Mouse (Mus musculus): Measurements from ENCODE around the gene Bcar3. TPM values are rescaled to one million over a fixed set of nuclear protein-coding genes. Genes with fewer than 3 reads are reported as not detected.

Bcar3 gene
- total RNA-seq, 2 experiments from 2014 or later = 16.1 TPM

DNA sequence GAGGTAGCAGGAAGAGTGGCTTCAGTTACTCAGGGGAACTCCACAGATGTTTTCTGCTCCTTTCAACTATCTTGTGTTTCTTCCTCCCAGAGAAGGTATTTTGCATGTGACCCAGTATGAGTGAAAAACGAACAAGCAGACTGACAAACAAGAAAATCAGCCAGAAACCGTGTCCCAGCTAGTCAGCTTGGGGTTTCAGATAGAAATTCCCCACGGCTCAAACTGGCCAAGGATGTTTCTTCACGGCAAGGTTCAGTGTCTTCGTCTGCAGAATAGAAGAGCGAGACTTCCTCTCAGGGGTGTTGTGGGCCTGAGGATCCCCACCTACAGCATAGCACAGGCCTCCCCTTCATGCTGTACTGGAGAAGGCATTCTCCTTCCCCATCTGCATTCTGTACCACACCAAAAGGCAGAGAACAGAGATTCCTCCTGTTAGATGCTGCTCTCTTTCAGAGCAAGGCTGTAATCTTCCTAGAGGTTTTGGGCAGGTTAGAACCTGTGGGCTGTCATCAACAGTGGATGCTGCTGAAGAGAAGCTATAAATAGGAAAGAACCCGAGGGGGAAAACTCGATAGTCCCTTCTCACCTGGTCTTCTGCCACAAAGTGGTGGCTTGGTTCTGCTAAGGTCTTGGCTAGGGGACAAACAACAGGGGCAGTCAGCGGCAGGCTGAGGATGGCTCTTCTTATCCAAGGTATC, 110.1 kb downstream of the Bcar3 start:
- DNase-seq (ENCODE audit: low spot score in 2 of 2) = no peak
- intact Hi-C loops (cut with DNase I) = no loop called here

- intact Hi-C loops (cut with DNase I) = no loop called here
- no peak for DNase-seq (ENCODE audit: low spot score in 2 of 2)
Measured at GRCm38 (mm10) chr3:122405203-122405956, 111.4 kb downstream of the Bcar3 start.

DNA sequence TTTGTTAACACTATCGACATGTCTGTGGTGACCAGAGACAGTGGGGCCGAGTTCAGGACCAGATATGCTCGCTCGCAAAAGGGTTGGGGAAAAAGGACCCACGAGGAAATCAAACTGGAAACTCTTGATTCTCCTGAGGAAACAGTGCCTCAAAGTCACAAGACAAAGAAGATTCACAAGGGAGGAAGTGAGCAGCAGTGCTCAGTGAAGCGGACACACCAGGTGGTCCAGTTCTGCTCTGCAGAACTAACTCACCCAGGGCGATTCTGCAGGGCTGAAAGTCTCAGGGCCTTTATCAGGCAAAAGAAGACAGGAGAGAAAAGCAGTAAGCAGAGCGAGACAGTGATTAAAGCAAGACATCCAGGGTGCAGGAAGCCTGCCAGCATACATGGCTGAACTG, 112.5 kb downstream of the Bcar3 start:
- intact Hi-C loops (cut with DNase I) = no loop called here
- DNase-seq (ENCODE audit: low spot score in 2 of 2) = no peak

DNA sequence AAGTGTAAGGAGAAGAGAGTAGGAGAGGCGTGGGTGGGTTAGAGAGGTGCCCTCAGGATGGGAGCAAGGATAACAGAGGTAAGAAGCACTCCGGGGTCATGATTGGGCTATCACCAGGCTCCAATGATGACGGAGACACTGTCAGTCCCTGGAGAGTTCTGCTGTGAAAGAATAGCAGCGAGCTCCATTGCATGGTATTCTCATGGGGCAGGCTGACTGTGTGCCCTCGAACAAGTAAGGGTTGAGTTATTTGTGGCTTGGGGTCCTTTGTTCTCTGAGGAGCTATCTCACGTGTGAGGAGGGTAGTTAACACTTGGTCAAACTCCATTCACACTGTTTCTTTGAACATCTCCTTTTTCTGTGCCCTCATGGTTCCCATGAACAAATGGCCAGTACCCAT, 113.8 kb downstream of the Bcar3 start:
- intact Hi-C loops (cut with DNase I) = no loop called here

GRCm38 (mm10) chr3:122408798-122409311, 114.9 kb downstream of the Bcar3 start:
- intact Hi-C loops (cut with DNase I) = no loop called here

More for the DNA sequence above, 113.8 kb downstream of the Bcar3 start:
- no peak for DNase-seq (ENCODE audit: low spot score in 2 of 2)

GRCm38 (mm10) chr3:122411590-122411989, 117.7 kb downstream of the Bcar3 start:
- DNase-seq (ENCODE audit: low spot score in 2 of 2) = no peak
- intact Hi-C loops (cut with DNase I) = no loop called here

More at GRCm38 (mm10) chr3:122408798-122409311, 114.9 kb downstream of the Bcar3 start:
- no peak for DNase-seq (ENCODE audit: low spot score in 2 of 2)

DNA sequence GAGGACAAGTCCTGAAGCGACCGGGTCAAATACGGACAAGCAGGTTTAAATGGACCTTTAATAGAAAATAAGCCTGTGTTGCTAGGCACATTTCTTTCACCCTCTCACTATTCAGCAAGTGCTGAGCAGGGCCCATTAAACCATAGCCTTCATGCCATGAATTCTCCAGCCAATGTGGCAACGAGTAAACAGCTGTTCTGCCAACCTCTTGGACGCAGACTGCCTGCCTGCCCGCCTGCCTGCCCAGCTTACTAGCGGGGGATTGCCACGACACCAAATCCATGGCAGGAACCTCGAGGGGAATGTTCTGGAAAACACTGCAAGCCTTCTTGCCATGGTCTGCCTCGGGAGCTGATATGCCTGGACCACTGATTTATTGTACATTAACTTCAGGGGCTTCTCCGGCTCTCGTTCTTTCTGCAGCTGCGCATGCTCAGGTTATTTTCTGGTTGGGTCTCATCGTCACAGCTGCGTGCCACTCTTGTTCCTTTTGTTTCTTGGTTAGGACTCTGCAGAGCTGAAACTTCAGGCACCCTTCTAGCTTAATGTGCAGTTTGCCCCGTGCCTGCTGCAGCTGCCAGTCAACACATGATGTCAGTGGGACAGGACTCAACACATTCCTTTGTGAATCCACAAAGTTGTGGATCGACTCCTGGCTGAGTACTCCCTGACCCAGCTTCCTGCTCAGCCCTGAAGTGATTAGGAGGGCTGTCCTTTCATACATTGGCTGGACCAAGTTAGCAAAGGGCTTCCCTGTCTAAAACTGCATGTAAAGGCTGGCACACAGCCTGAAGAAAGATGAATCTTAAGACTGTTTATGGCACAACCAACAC, 120.0 kb downstream of the Bcar3 start:
- intact Hi-C loops (cut with DNase I) = no loop called here
- DNase-seq (ENCODE audit: low spot score in 2 of 2) = peak in 1 of 2 experiments; percentile 50

GRCm38 (mm10) chr3:122414868-122415267, 120.9 kb downstream of the Bcar3 start:
- intact Hi-C loops (cut with DNase I) = no loop called here
- DNase-seq (ENCODE audit: low spot score in 2 of 2) = no peak

GRCm38 (mm10) chr3:122417466-122417865, 123.5 kb downstream of the Bcar3 start:
- intact Hi-C loops (cut with DNase I) = no loop called here

DNA sequence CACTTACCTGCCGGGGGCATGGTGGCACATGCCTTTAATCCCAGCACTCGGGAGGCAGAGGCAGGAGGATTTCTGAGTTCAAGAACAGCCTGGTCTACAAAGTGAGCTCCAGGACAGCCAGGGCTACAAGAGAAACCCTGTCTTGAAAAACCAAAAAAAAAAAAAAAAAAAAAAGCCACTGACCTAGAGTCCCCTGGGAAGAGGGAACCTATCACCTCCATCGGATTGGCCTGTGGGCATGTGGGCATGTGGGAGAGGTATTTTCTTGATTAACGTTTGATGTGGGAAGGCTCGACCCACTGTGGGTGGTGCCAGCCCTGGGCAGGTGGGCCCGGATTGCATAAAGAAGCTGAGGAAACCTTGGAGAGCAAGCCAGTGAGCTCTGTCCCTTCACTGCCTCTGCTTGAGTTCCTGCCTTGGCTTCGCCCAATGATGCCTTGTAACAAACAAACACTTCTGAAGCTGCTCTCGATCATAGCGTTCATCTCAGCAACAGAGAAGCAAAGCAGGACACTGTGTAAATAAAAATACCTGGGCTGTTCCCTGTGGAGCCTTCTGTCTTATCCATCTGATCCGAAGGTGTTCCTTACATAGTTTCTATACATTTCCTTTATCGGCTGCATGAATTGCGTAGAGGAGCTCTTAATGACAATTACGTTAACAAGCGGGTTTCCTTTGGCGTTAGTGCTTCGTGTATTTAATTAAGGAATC, 124.8 kb downstream of the Bcar3 start:
- intact Hi-C loops (cut with DNase I) = no loop called here
- no peak for DNase-seq (ENCODE audit: low spot score in 2 of 2)

More at GRCm38 (mm10) chr3:122417466-122417865, 123.5 kb downstream of the Bcar3 start:
- DNase-seq (ENCODE audit: low spot score in 2 of 2) = no peak

DNA sequence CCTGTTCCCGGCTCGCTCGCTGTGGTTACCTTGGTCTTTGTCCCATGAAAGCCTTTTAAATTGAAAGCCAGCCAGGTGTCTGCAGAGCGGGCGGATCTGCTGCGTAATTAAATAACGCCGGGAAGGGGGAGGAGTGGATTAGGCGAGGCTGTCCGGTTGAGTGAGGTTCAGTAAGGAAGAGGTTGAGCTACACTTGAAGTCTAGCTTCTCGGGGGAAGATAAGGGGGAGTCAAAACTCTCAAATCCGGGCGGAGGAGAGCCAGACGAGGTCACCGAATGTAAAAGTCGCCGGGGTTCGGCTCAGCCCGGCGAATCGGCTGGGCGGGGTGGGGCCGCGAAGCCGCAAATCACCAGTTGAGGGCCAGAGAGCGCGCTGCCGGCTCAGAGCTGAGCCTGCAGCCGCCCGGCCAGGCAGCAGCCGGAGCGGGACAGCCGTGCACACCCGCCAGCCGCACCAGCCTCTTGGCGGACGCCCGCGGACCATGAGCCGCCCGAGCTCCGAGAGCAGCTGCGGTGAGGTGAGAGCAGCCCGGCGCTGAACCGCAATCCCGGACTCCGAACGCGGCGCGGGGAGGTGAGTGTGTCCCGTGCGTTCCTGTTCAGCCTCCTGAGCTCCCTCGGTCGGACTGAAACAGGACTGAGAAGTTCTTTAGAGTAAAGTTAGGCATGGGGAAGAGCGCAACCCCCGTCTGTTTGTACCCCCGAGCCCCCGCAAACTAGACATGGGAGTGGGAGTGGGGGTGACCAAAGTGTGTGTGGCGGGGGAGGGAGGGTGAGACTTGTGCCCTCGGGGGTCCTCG, 125.9 kb downstream of the Bcar3 start:
- intact Hi-C loops (cut with DNase I) = no loop called here
- DNase-seq (ENCODE audit: low spot score in 2 of 2) = peak; percentile 18 to 42

GRCm38 (mm10) chr3:122420410-122420774, 126.5 kb downstream of the Bcar3 start:
- intact Hi-C loops (cut with DNase I) = no loop called here
- DNase-seq (ENCODE audit: low spot score in 2 of 2) = peak in 1 of 2 experiments; percentile 31

DNA sequence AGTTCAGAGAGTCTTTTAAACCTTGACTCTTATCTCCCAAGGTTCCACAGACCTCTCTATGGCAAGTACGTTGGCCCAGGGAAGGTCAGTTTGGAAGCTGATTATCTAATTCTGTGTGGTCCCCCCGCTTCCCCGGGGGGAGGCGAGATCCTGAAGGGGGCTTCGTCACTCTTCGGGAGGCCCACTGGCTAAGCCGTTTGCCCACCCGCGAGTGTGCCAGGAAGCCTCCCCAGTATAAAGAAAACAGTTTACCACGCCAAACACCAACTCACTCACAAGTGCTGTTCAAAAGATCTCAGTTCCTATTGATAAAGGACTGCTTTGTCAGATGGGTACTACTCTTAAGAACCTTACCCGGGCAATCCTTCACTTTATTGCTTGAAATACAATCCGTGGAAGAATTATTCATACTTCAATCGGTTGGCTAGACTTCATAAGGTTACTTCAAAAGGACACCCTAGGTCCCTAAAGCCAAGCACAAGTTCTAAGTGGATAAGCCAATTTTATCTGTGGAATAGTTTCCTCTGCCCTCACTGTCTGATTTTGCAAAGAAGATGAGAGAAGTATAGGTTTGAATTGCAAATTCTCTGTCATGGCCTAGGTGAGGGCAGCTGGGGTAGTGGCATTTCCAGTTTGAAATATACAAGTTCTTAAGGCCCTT, 127.2 kb downstream of the Bcar3 start:
- intact Hi-C loops (cut with DNase I) = no loop called here
- no peak for DNase-seq (ENCODE audit: low spot score in 2 of 2)

DNA sequence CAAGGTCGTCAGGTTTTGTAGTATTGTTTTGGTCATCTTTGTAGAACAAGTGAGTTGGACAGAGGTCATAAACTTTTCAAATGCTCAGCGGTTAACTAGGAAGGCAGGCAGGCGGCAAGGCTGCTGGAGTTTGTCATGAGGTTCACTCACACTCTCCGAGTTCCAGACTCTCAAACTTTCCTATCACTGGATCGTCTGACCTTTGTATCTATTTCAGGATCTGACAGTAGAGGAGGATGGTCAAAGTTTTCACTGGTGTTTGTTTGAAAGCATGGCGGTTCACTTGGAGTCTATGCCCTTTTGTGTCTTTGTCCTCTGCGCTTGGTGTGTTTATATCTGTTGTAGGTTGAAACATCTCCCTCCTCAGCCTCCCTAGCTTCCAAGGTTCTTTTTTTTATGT, 127.9 kb downstream of the Bcar3 start:
- DNase-seq (ENCODE audit: low spot score in 2 of 2) = no peak
- intact Hi-C loops (cut with DNase I) = no loop called here

DNA sequence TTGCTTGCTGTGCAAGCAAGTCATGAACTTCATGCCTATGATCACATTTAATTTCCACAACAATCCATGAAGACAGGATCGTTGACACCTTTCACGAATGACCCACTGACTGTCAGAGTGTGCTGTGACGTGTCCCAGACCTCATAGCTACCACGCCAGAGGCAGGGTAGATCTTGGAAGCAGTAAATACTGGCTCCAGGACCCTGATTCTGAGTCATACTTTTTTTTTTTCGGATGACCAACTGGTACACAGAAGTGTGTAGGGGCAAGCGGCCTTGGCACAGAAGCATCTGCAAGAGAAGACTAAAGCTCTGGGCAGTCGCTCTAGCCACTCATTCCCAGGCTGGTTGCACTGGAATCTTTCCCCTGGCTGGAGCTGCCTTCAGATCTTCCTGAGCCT, 128.3 kb downstream of the Bcar3 start:
- no peak for DNase-seq (ENCODE audit: low spot score in 2 of 2)
- intact Hi-C loops (cut with DNase I) = no loop called here

DNA sequence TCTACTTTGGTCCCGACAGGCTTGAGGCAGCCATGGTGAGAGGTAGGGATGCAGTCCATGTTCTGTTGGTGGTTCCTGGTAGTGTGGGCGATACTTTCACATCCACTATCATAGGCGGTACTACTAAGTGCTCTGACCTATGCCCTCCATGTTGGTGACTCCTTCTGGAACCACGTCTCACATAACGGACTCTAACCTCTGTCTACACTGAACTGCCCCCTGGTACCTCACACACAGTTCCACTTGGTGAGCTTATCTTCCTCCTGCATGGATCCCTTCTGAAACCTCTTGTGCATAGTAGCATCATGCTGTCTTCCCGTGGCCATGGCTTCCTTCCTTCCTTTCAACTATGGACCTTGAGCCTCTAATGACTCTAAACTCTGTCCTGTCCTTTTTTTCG, 129.7 kb downstream of the Bcar3 start:
- intact Hi-C loops (cut with DNase I) = no loop called here
- DNase-seq (ENCODE audit: low spot score in 2 of 2) = no peak

DNA sequence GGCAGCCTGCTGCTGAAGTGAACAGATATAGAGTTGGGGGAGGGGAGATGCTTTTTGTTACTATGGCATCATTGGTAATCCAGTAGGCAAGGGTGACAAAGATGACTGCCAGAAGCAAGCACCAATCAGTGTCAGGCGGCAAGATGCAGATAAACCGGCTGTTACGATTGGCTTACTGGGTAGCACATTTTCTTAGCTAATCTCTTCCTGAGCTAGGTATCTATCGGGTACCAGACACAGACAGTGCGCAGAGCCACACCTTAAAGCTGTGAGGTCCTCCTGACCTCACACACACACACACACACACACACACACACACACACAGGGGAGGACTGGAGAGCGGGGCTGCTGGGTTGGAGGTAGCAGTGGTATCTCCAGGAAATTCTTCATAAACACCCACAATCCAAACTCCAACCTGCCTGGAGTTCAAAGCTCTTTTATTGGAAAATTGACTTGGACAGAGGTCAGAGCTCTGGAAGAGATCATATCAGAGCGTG, 134.4 kb downstream of the Bcar3 start:
- DNase-seq (ENCODE audit: low spot score in 2 of 2) = no peak
- intact Hi-C loops (cut with DNase I) = no loop called here
